Mouse (Mus musculus): ENCODE results near the gene Slamf6. TPM values are rescaled to one million over a fixed set of nuclear protein-coding genes. Genes with fewer than 3 reads are reported as not detected.
A peak's percentile ranks its signal among the peaks of the same experiment; 100 is the strongest.
"Not testable (repeated sequence)": the region's sequence is repeated elsewhere in the genome, so short reads cannot be mapped to it uniquely, and the experiment has no call there.

Slamf6 gene
- 0.12 TPM in 1 of 2 replicates, not detected in the other for total RNA-seq (2014; rRNA removed; ENCODE audit: low replicate concordance)
- polyA plus RNA-seq (2015; fragmentation: Nextera tagmentation; extraction: Ambion mirVana), result 0.11 and 0.26 TPM in 2 replicates

- H3K36me3 ChIP-seq (replicated peaks; ENCODE audit: control insufficient read depth, insufficient read depth, low read length), result no peaks in the 10 kb centered on the region
- H3K27me3 ChIP-seq (ENCODE audit: control insufficient read depth, insufficient read depth, low read length), result no peaks in the 10 kb centered on the region
- DNase-seq (ENCODE audit: low spot score) (no peak), ATAC-seq (ENCODE audit: insufficient read depth, low read depth) (no peak)
- no peak for TF ChIP-seq CTCF (IDR thresholded peaks at IDR 0.05; ENCODE audit: low read depth)
- no peak for TF ChIP-seq EP300 (IDR thresholded peaks at IDR 0.05; ENCODE audit: low read depth)
- no peaks in the 10 kb centered on the region for H3K9me3 ChIP-seq (replicated peaks; ENCODE audit: control insufficient read depth, low read length)
- no peak within 1 kb of the TSS for H3K9ac ChIP-seq (replicated peaks; ENCODE audit: low read depth, low read length)
- H3K4me3 ChIP-seq (ENCODE audit: low read depth, low read length), result peak within 1 kb of the TSS; percentile 36; the same call in 1 of the 2 replicates
- no peaks in the 10 kb centered on the region for H3K4me1 ChIP-seq (ENCODE audit: control insufficient read depth, insufficient read depth)
- WGBS, result 50% methylated on average over 14 of the region's 14 CpGs
- H3K27ac ChIP-seq (ENCODE audit: low read depth), result peak within 1 kb of the TSS; percentile 26; the same call in 1 of the 2 replicates
- peak within 1 kb of the TSS; percentile 26 for H3K4me2 ChIP-seq (ENCODE audit: low read depth, low read length)
Observed at GRCm38 (mm10) chr1:171917305-171918039, at the start of gene Slamf6. Gene Slamf6 (plus strand): TSS chr1:171917515.

DNA sequence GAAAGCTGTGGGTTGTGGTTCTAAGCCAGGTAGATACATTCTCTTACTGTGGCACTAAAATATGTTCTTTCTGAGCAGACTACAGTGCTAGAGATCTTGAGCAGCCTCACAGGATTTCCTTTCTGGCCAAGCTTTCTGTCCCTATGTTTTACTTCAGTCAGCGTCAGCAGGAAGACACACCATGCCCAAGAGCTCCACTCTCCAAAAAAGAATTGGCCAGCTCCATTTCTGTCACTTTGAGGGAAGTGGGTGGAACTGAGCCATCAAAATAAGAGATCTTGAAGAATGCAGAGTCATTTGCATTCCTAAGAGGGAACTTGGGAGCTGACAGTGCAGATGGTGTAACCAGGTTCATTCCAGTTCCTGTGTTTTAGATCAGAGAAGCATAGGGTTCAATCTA, 30.3 kb upstream of the Slamf6 start:
- whole genome bisulfite sequencing, result 66% methylated on average over 1 of the region's 1 CpGs
- no peaks in the 10 kb centered on the region for H3K9me3 ChIP-seq (replicated peaks; ENCODE audit: control insufficient read depth, low read length)
- no peak for TF ChIP-seq EP300 (IDR thresholded peaks at IDR 0.05; ENCODE audit: low read depth)
- TF ChIP-seq CTCF (IDR thresholded peaks at IDR 0.05; ENCODE audit: low read depth), result no peak
- no peaks in the 10 kb centered on the region for H3K36me3 ChIP-seq (replicated peaks; ENCODE audit: control insufficient read depth, insufficient read depth, low read length)
- H3K27ac ChIP-seq (ENCODE audit: low read depth), result no peak overlapping the region
- ATAC-seq (ENCODE audit: insufficient read depth, low read depth), result no peak
- H3K4me3 ChIP-seq (ENCODE audit: low read depth, low read length), result no peak overlapping the region
- no peaks in the 10 kb centered on the region for H3K4me1 ChIP-seq (ENCODE audit: control insufficient read depth, insufficient read depth)
- H3K9ac ChIP-seq (replicated peaks; ENCODE audit: low read depth, low read length), result no peak overlapping the region
- no peak for DNase-seq (ENCODE audit: low spot score)
- H3K4me2 ChIP-seq (ENCODE audit: low read depth, low read length), result no peak overlapping the region
- H3K27me3 ChIP-seq (ENCODE audit: control insufficient read depth, insufficient read depth, low read length), result no peaks in the 10 kb centered on the region

- H3K4me2 ChIP-seq (ENCODE audit: low read depth, low read length); H3K27ac ChIP-seq (ENCODE audit: low read depth); DNase-seq (ENCODE audit: low spot score); H3K4me3 ChIP-seq (ENCODE audit: low read depth, low read length); H3K36me3 ChIP-seq (replicated peaks; ENCODE audit: control insufficient read depth, insufficient read depth, low read length); H3K27me3 ChIP-seq (ENCODE audit: control insufficient read depth, insufficient read depth, low read length); ATAC-seq (ENCODE audit: insufficient read depth, low read depth); H3K4me1 ChIP-seq (ENCODE audit: control insufficient read depth, insufficient read depth); H3K9ac ChIP-seq (replicated peaks; ENCODE audit: low read depth, low read length); H3K9me3 ChIP-seq (replicated peaks; ENCODE audit: control insufficient read depth, low read length): not testable (repeated sequence)
- WGBS, result 76% methylated on average over 5 of the region's 5 CpGs
Observed at GRCm38 (mm10) chr1:171895364-171895763, 22.0 kb upstream of the Slamf6 start, which contains the start of gene Gm10521. Gene Gm10521 (plus strand): TSS chr1:171895664.

GRCm38 (mm10) chr1:171904011-171904410, 13.3 kb upstream of the Slamf6 start:
- no peak overlapping the region for H3K4me3 ChIP-seq (ENCODE audit: low read depth, low read length)
- H3K4me2 ChIP-seq (ENCODE audit: low read depth, low read length), result no peak overlapping the region
- WGBS, result 84% methylated on average over 1 of the region's 1 CpGs
- no peak for DNase-seq (ENCODE audit: low spot score)
- no peaks in the 10 kb centered on the region for H3K4me1 ChIP-seq (ENCODE audit: control insufficient read depth, insufficient read depth)
- H3K27ac ChIP-seq (ENCODE audit: low read depth), result no peak overlapping the region
- no peaks in the 10 kb centered on the region for H3K27me3 ChIP-seq (ENCODE audit: control insufficient read depth, insufficient read depth, low read length)
- no peak for ATAC-seq (ENCODE audit: insufficient read depth, low read depth)
- TF ChIP-seq EP300 (IDR thresholded peaks at IDR 0.05; ENCODE audit: low read depth), result no peak
- TF ChIP-seq CTCF (IDR thresholded peaks at IDR 0.05; ENCODE audit: low read depth), result no peak
- H3K9me3 ChIP-seq (replicated peaks; ENCODE audit: control insufficient read depth, low read length), result peaks cover 3% of the 10 kb centered on the region; the same call in 1 of the 2 replicates
- H3K9ac ChIP-seq (replicated peaks; ENCODE audit: low read depth, low read length), result no peak overlapping the region
- H3K36me3 ChIP-seq (replicated peaks; ENCODE audit: control insufficient read depth, insufficient read depth, low read length), result no peaks in the 10 kb centered on the region

DNA sequence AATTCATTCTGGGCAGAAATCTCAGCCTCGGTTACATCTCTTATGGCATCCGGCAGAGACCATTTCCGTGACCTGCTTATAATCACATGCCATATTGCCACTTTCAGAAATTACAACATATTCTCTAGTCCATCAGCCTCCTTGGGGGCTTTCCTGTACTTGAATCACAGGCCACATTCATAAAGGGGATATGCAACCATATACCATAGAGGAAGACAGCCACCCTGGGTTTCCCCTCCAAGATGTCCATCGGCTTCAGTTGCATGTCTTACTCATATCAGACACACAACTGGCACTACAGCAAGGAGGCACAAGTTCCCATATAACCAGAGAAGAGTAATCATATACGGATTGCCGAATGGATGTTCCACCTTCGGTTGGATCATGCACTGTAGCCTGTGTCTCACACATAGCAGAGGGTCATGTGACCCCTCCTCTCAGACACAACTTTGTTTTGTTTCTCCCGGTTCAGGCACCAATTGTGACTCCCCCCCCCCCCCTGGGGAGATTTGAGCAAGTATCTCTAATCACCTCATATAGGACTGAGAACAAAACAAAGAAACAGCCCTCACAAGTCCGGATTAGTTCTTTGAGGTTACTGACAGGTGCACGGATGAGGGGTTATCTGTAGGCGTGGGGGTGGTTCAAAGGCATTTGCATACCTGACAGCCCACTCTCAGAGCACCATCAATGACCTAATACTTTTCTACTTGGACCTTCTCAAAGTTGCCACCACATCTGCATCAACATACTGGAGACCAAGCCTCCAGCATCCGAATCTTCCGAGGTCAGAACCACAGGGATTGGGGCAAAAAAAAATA, 1.5 kb upstream of the Slamf6 start:
- no peak overlapping the region for H3K27ac ChIP-seq (ENCODE audit: low read depth)
- ATAC-seq (ENCODE audit: insufficient read depth, low read depth) (no peak), DNase-seq (ENCODE audit: low spot score) (no peak)
- 78% methylated on average over 13 of the region's 13 CpGs for WGBS
- H3K9me3 ChIP-seq (replicated peaks; ENCODE audit: control insufficient read depth, low read length), result no peaks in the 10 kb centered on the region; the same call in 1 of the 2 replicates
- no peaks in the 10 kb centered on the region for H3K36me3 ChIP-seq (replicated peaks; ENCODE audit: control insufficient read depth, insufficient read depth, low read length)
- H3K4me3 ChIP-seq (ENCODE audit: low read depth, low read length), result no peak overlapping the region
- no peaks in the 10 kb centered on the region for H3K4me1 ChIP-seq (ENCODE audit: control insufficient read depth, insufficient read depth)
- no peak for TF ChIP-seq EP300 (IDR thresholded peaks at IDR 0.05; ENCODE audit: low read depth)
- no peak for TF ChIP-seq CTCF (IDR thresholded peaks at IDR 0.05; ENCODE audit: low read depth)
- H3K4me2 ChIP-seq (ENCODE audit: low read depth, low read length), result no peak overlapping the region; the same call in 1 of the 2 replicates
- H3K9ac ChIP-seq (replicated peaks; ENCODE audit: low read depth, low read length), result no peak overlapping the region
- H3K27me3 ChIP-seq (ENCODE audit: control insufficient read depth, insufficient read depth, low read length), result no peaks in the 10 kb centered on the region
